Mouse (Mus musculus): ENCODE results near the gene Hspa5.
A peak's percentile ranks its signal among the peaks of the same experiment; 100 is the strongest.
"Not testable (repeated sequence)": the region's sequence is repeated elsewhere in the genome, so short reads cannot be mapped to it uniquely, and the experiment has no call there.

Gene Hspa5

DNA sequence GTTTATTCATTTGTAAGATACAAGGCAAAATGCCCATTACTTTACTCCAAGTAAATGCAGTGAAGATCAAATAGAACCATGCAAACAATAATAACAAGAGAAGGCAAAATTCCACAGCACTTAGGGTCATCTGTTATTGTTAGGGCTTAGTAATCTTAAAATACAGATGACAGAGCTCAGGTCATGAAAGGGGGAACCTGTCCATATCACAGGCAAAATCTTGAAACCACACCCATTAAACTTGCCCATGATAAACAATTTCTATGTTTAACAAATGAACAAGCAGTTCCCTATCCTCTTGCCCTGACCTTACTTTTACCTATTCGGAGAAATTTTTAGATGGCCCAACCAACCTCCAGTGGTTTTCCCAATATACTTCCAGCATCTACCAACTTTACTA lies 37.8 kb downstream of the Hspa5 start:
- peaks cover 98% of the 10 kb centered on the region for H3K36me3 ChIP-seq (ENCODE audit: insufficient read depth, low read length)
- H3K27me3 ChIP-seq (ENCODE audit: insufficient read depth, low read length) = no peaks in the 10 kb centered on the region
- peaks cover 41% of the 10 kb centered on the region for H3K4me1 ChIP-seq (replicated peaks; ENCODE audit: low read depth, low read length)
- TF ChIP-seq POU5F1 (IDR thresholded peaks at IDR 0.05; ENCODE audit: borderline replicate concordance, low read length) (no peak), NANOG (IDR thresholded peaks at IDR 0.05; ENCODE audit: borderline replicate concordance, low read length) (no peak), CTCF (conservative IDR thresholded peaks at IDR 0.05; ENCODE audit: low read length) (no peak)
- H3K9me3 ChIP-seq (ENCODE audit: low read length) = no peaks in the 10 kb centered on the region
- no peak overlapping the region for H3K4me3 ChIP-seq (replicated peaks; ENCODE audit: low read length)

DNA sequence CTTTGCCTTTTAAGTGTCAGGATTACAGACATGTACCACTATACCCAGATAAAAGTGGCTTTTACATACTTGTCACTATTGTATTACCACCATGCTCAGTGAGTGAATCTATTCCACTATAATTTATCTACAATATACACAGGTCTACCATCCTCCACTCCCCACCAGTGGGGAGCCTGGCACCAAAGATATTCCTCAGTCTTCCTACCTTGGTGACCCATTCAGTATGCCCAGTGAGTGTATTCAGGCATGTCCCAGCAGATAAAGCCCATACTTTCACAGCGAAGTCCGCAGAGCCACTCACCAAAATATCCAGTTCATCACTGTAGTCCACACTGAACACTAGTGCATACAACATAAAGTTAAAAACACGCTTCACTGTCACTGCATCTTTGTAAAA lies 39.0 kb downstream of the Hspa5 start:
- Histone ChIP-seq H3K4me3 (replicated peaks; ENCODE audit: low read length) (no peak overlapping the region), H3K36me3 (ENCODE audit: insufficient read depth, low read length) (peaks cover 98% of the 10 kb centered on the region), H3K9me3 (ENCODE audit: low read length) (no peaks in the 10 kb centered on the region), H3K27me3 (ENCODE audit: insufficient read depth, low read length) (no peaks in the 10 kb centered on the region), H3K4me1 (replicated peaks; ENCODE audit: low read depth, low read length) (peaks cover 40% of the 10 kb centered on the region)
- TF ChIP-seq POU5F1 (IDR thresholded peaks at IDR 0.05; ENCODE audit: borderline replicate concordance, low read length) = no peak
- TF ChIP-seq NANOG (IDR thresholded peaks at IDR 0.05; ENCODE audit: borderline replicate concordance, low read length) = no peak
- TF ChIP-seq CTCF (conservative IDR thresholded peaks at IDR 0.05; ENCODE audit: low read length) = no peak

DNA sequence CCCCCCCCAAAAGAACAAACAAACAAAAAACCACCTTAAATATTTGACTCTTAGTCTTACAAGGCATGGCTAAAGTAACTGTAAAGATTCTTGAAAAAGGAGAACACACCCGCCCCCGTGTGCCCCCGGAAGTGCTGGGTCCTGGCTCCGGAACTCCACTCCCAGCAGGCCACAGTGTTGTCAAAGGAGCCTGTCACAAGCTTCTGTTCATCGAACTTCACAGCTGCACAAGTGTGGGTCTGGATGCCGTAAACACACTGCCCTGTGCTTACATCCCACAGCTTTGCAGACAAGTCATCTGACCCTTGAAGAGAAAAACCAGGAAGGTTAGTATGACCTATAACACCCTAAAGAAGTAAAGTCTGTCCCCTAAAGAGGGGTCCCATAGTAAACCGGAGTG lies 40.9 kb downstream of the Hspa5 start:
- H3K27me3 ChIP-seq (ENCODE audit: insufficient read depth, low read length) = no peaks in the 10 kb centered on the region
- H3K9me3 ChIP-seq (ENCODE audit: low read length) = no peaks in the 10 kb centered on the region
- no peak overlapping the region for H3K4me3 ChIP-seq (replicated peaks; ENCODE audit: low read length)
- H3K36me3 ChIP-seq (ENCODE audit: insufficient read depth, low read length) = peaks cover 98% of the 10 kb centered on the region
- TF ChIP-seq NANOG (IDR thresholded peaks at IDR 0.05; ENCODE audit: borderline replicate concordance, low read length) (no peak), POU5F1 (IDR thresholded peaks at IDR 0.05; ENCODE audit: borderline replicate concordance, low read length) (no peak)
- peaks cover 53% of the 10 kb centered on the region for H3K4me1 ChIP-seq (replicated peaks; ENCODE audit: low read depth, low read length)

DNA sequence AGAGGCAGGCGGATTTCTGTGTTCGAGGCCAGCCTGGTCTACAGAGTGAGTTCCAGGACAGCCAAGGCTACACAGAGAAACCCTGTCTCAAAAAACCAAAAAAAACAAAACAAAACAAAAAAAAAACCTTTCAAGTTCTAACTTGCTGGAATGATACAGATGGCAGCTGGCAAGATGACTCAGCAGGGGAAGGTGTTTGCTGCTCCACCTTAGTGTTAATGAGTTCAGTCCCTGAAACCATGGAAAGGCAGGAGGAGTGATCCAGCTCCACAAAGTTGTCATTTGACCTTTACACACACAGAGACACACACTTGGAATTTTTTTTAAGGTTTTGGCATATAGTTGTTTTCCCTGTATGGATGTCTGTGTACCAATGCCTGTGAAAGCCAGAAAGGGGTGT lies 44.1 kb downstream of the Hspa5 start:
- not testable (repeated sequence) for H3K4me3 ChIP-seq (replicated peaks; ENCODE audit: low read length); H3K27me3 ChIP-seq (ENCODE audit: insufficient read depth, low read length); H3K9me3 ChIP-seq (ENCODE audit: low read length)
- H3K4me1 ChIP-seq (replicated peaks; ENCODE audit: low read depth, low read length) = peaks cover 78% of the 10 kb centered on the region
- peaks cover 93% of the 10 kb centered on the region for H3K36me3 ChIP-seq (ENCODE audit: insufficient read depth, low read length)

DNA sequence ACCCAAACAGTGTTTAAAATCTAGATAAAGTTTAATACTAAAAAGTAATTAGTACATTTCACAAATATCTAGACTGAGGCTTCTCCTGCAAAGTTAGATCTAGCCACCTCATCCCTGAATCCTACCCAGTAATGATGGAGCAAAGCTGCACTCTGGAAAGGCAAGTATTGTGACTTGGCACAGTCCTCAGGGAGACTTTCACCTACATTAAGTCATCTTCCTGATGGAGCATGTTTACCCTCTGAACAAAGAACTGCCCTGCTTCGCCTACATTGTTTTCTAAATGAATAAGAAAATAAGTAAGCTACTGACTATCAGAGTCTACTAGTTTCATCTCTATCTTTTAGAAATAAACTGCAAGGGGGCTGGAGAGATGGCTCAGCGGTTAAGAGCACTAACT lies 46.7 kb downstream of the Hspa5 start:
- no peaks in the 10 kb centered on the region for H3K27me3 ChIP-seq (ENCODE audit: insufficient read depth, low read length)
- H3K9me3 ChIP-seq (ENCODE audit: low read length) = no peaks in the 10 kb centered on the region
- TF ChIP-seq CTCF (conservative IDR thresholded peaks at IDR 0.05; ENCODE audit: low read length) (no peak), POU5F1 (IDR thresholded peaks at IDR 0.05; ENCODE audit: borderline replicate concordance, low read length) (no peak), NANOG (IDR thresholded peaks at IDR 0.05; ENCODE audit: borderline replicate concordance, low read length) (no peak)
- peaks cover 74% of the 10 kb centered on the region for H3K4me1 ChIP-seq (replicated peaks; ENCODE audit: low read depth, low read length)
- no peak overlapping the region for H3K4me3 ChIP-seq (replicated peaks; ENCODE audit: low read length)
- peaks cover 90% of the 10 kb centered on the region for H3K36me3 ChIP-seq (ENCODE audit: insufficient read depth, low read length)

DNA sequence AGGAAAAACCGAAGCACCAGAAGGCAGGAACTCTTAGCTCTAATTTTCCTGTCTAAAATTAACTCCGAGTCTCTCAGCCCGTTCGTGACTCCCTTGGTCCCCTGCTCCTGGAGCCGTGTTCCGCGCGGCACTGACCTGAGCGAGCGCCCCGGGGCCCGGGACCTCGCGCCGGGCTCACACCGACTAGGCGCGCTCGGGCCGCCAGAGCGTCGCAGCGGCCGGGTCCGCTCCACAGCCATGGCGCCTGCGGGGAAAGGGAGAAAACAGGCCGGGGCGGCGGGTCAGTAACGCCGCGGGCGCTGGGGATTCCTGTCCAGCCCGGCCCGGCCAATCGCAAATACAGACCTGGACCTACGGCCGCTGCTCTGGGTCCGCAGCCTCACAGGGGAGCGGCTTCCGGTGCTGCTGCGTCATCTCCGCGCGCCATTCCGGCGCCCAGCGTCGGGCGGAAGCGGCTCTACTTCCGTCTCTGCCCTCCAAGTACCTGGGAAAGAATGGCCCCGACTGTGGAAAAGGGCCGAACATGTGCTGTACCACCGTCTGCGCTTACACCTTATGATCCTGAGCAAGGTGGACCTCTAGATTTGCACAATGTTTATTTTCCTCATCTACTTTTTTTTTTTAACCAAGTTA lies 54.2 kb downstream of the Hspa5 start, which contains the start of gene Fbxw2:
Fbxw2 (minus strand) TSS at position 485 of the 633 bp plus-strand sequence.
- Histone ChIP-seq H3K36me3 (ENCODE audit: insufficient read depth, low read length) (peaks cover 43% of the 10 kb centered on the region), H3K4me1 (replicated peaks; ENCODE audit: low read depth, low read length) (peaks cover 33% of the 10 kb centered on the region)
- TF ChIP-seq POU5F1 (IDR thresholded peaks at IDR 0.05; ENCODE audit: borderline replicate concordance, low read length) (no peak), NANOG (IDR thresholded peaks at IDR 0.05; ENCODE audit: borderline replicate concordance, low read length) (no peak), CTCF (conservative IDR thresholded peaks at IDR 0.05; ENCODE audit: low read length) (no peak)

DNA sequence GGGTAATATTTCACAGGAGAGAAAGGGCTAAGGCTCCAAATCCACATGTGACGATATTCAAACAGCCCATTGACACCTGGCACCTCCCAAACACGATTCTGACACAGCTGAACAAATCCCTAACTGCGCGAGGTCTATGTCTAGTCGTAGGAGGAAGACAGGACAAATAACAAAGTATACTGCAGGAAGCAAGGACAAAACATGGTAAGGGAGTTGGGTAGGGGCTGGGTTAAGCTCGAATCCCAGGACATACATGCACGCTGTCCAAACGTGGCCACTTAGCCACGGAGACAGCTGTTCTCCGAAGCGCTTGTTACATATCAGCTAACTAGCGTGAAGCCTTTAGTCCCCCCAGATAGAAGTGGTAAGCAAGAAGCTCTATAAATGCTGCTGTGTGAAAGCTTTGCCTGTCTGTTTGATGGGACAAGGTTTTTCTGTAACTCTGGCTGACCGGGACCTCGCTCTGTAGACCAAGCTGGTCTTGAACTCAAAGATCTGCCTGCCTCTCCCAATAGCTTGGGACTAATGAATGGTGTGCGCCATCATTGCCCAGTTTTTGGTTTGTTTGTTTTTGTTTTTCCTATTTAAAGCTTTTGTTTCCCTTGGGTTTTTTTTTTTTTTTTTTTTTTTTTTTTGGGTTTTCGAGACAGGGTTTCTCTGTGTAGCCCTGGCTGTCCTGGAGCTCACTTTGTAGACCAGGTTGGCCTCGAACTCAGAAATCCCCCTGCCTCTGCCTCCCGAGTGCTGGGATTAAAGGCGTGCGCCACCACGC lies 54.9 kb downstream of the Hspa5 start:
- TF ChIP-seq CTCF (conservative IDR thresholded peaks at IDR 0.05; ENCODE audit: low read length) (no peak), POU5F1 (IDR thresholded peaks at IDR 0.05; ENCODE audit: borderline replicate concordance, low read length) (no peak), NANOG (IDR thresholded peaks at IDR 0.05; ENCODE audit: borderline replicate concordance, low read length) (no peak)
- H3K9me3 ChIP-seq (ENCODE audit: low read length) = peaks cover 22% of the 10 kb centered on the region
- H3K4me1 ChIP-seq (replicated peaks; ENCODE audit: low read depth, low read length) = peaks cover 32% of the 10 kb centered on the region
- H3K27me3 ChIP-seq (ENCODE audit: insufficient read depth, low read length) = no peaks in the 10 kb centered on the region
- H3K4me3 ChIP-seq (replicated peaks; ENCODE audit: low read length) = peak overlapping the region; percentile 100
- peaks cover 38% of the 10 kb centered on the region for H3K36me3 ChIP-seq (ENCODE audit: insufficient read depth, low read length)

More for the DNA sequence above, 54.2 kb downstream of the Hspa5 start, which contains the start of gene Fbxw2:
- Histone ChIP-seq H3K27me3 (ENCODE audit: insufficient read depth, low read length) (no peaks in the 10 kb centered on the region), H3K9me3 (ENCODE audit: low read length) (peaks cover 20% of the 10 kb centered on the region), H3K4me3 (replicated peaks; ENCODE audit: low read length) (peak within 1 kb of the TSS; percentile 100)

All from E14TG2a.4 (cell line).